Mouse (Mus musculus) spleen, postnatal 10 days (tissue): ENCODE data around the gene Nos1.

ENCODE experiments used
- DNase-seq, 2 experiments: peaks; one replicate each; pipeline ENCODE4 v3.0.0; 2021 to 2022; ENCODE audit warnings: low spot score in 2 of 2

The Nos1 gene

DNA sequence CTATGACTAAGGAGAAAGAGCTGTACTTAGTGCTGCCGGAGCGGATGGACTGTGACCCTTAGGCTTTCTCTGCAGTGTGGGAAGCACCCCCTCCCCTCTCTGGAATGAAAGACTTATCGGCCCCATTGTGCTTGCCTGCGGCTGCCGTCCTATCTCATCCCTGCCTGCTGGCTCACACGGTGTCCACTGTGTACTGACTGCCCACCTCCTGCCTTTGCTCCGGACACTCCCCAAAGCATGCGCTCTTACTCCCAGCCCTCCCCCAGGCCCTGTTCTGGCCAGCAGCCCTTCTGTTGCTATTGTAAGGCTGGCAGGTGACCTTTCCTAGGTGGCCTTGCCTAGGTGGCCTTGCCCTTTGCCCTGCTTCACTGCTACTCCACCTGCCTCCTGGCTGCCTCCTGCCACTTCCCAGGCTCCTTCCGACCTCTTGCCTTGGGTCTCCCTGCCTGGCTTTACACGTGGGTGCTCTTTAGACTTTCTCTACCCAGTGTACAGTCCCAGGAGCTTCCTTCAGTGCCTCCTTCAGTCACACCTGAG is 216.7 kb downstream of the Nos1 start:
- no peak for DNase-seq

DNA sequence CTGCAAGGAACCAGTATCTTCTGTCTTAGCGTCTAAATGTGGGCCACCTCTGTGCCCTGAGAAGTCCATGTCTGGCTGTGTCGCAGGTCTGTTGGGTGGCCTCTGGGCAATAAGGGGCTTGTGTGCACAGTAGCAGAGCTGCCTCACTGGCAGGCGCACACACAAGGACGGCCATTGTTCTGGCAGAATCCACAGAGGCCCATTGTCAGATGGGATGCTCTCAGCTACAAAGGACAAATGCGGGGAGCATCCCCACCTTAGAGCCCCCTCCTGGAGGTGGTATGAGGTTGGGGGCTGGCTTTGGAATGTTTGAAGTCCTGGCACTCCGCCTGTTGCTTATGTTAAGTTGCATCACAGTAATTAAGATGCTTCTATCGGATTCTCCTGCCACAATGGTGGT is 218.2 kb downstream of the Nos1 start:
- no peak for DNase-seq

DNA sequence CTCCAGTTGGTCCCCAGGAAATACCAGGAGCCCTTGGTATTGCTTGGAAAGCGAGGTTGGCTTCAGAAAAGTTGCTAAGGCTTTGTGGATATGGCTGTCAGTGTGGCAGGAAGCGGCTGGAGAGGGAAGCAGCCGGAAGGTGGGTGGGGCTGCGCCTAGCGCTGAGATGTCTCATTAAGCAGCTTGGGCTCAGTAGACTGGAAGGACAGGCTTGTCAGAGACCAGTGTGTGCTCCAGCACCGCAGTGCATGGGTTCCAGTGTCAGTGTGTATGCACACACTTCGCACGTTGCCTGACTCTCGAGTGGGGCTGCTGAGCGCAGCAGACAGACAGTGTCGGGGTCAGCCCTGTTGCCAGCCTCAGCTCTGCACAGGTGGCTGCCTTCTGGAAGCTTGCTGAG is 218.8 kb downstream of the Nos1 start:
- no peak for DNase-seq

DNA sequence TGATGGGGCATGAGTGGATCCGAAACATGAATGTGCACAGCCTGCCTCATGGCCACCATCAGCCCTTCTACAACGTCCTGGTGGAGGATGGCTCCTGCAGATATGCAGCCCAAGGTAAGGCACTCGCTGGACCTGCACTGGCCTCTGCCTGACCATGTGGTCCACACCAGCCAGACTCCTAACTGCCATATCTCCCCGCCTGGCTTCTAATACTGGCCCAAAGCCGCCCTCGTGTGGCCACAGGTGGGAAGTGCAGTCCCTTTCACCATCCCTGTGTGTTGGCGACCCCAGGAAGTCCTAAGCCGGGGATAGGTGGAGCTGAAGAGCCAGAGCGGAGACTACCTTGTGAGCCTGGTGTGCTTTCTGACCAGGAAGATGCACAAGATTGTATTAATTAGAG is 221.2 kb downstream of the Nos1 start:
- DNase-seq: peak; percentile 50 to 73

DNA sequence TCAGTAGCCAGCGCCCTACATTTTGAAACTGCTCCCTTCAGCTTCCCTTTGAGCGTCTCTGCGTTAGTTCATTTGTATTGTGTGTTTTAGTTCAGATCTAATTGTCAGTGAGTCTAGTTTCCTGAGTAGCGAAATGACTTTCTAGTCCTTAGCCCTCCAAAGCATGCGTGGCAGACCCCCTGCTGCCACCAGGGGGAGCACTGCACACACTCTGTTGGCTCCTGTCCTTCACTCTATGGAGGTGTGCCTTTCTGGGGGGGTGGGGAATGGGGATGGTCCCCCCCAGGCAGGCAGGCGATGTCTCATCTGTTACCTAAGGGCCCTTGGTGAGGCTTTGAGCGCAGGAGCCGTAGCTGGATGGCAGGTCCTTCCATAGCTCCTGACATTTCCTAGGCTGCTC is 223.8 kb downstream of the Nos1 start:
- peak; percentile 39 to 77 for DNase-seq

DNA sequence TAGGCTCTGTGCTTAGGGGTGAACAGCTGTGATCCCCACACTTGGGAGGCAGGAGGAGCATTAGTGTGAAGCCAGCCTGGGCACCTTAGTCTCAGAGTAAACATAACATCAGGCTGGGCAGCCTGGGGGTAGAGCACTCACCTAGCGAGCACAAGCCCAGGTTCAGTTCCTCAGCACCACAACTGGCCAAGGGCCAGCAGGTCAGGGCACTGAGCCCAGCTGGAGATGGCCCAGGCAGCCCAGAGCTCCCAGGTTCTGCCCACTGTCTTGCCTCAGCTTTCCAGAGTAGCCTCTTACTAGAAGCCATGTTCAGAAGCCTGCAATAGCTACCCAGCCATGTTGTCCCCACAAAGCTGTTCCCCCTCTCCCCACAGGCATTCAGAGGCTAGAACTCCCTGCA is 224.9 kb downstream of the Nos1 start:
- no peak for DNase-seq

DNA sequence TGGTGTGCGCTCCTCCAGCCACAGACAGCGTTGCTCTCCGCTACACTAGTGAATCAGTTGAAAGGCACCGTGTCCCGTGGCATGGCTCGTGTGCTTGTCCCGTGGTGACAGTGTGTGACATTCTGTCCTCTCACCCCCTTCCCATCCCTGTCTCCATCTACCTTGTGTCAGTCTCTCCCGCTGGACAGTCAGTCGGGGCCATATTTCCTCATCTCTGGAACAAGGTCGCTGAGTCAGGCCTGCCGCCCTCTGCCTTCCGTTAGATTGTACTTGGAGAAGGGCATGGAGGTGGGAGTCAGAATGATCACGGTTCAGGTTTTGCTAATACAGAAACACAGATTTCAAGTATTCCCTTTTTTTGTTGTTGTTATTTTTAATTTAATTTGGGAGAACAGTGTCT is 227.5 kb downstream of the Nos1 start:
- DNase-seq: no peak
